Mouse (Mus musculus): ENCODE measurements at regions not wholly inside any gene's neighbourhood (a gene's known extent, or its start where the extent isn't known, plus 50 kb on each side); places are given as distances from the start of the nearest gene placed in this dataset.
A peak's percentile ranks its signal among the peaks of the same experiment; 100 is the strongest.

DNA sequence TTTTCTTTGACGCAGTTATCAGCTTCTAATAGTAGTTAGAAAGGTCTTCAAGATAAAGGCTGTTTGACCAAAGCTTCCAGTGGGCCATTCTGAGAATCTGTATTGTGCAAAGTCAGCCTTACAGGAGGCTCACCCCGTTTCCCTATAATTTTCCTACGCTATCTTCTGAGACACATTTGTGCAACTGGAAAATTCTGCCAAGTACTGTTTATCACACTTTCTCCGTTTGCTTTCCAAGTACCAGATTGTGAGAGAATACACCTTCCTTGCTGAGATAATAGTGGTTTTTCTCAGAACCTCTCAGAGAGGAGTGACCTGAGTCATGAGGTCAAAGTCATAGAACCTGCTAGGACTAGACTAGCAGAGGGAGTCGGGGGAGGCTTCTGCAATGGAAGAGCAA lies 55.2 kb upstream of the Plcl2 start:
- H3K4me2 ChIP-seq (ENCODE audit: low read depth, low read length), result no peak overlapping the region
- H3K27ac ChIP-seq (replicated peaks; ENCODE audit: low read depth, low read length), result no peak overlapping the region
- no peak overlapping the region for H3K9ac ChIP-seq (ENCODE audit: low read depth, low read length)
- DNase-seq (ENCODE audit: low spot score) (no peak), ATAC-seq (ENCODE audit: low read depth) (no peak)
- H3K27me3 ChIP-seq (replicated peaks; ENCODE audit: control insufficient read depth, insufficient read depth, low read length), result no peaks in the 10 kb centered on the region
- H3K4me3 ChIP-seq (ENCODE audit: low read depth, low read length), result no peak overlapping the region
- 87% methylated on average over 5 of the region's 5 CpGs for WGBS
- no peaks in the 10 kb centered on the region for H3K9me3 ChIP-seq (ENCODE audit: control insufficient read depth, low read length)
- no peaks in the 10 kb centered on the region for H3K36me3 ChIP-seq (ENCODE audit: control insufficient read depth, insufficient read depth, low read length)
- no peaks in the 10 kb centered on the region for H3K4me1 ChIP-seq (ENCODE audit: control insufficient read depth, insufficient read depth, low read length)

DNA sequence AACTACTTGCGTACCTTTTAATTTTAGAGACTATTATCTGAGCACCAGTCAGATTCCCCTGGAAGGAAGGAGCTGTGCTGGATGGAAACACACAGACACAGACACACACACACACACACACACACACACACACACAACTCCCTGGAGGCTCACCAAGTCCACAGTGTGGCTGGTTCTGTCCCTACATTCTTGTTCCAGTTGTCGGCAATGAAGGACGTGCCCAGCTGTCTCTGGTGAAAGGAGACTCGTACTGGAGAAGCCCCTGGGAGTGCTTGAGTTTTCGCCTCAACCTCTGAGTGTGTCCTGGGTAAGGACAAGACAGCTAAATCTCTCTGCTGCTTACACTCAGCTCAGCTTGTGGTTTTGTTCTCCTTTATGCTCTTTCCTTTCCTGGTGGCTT lies 54.3 kb upstream of the Plcl2 start:
- H3K27me3 ChIP-seq (replicated peaks; ENCODE audit: control insufficient read depth, insufficient read depth, low read length), result no peaks in the 10 kb centered on the region
- H3K27ac ChIP-seq (replicated peaks; ENCODE audit: low read depth, low read length), result no peak overlapping the region
- 60% methylated on average over 5 of the region's 5 CpGs for WGBS
- no peaks in the 10 kb centered on the region for H3K36me3 ChIP-seq (ENCODE audit: control insufficient read depth, insufficient read depth, low read length)
- H3K4me3 ChIP-seq (ENCODE audit: low read depth, low read length), result no peak overlapping the region
- ATAC-seq (ENCODE audit: low read depth) (no peak; the same call in 1 of the 2 replicates), DNase-seq (ENCODE audit: low spot score) (peak; percentile 15)
- H3K4me2 ChIP-seq (ENCODE audit: low read depth, low read length), result no peak overlapping the region
- H3K9ac ChIP-seq (ENCODE audit: low read depth, low read length), result no peak overlapping the region
- H3K4me1 ChIP-seq (ENCODE audit: control insufficient read depth, insufficient read depth, low read length), result no peaks in the 10 kb centered on the region
- H3K9me3 ChIP-seq (ENCODE audit: control insufficient read depth, low read length), result no peaks in the 10 kb centered on the region

DNA sequence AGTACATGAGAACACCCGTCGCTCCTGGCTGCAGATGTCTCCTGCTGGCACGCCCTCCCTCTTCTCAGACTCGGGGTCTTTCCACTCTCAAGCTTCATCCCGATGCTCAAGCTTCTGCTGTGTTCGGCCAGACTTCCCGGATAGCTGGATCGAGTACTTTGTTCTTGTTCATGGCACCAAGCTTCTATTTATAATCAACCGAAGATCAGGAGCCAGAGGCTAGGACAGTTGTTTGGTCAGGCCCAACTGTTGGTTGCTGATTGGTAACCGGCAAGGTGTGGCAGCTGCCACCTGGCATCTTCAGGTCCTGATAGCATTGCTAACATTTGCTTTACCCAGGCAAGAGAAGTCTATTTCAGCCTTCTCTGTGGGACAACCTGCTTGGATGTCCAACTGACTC lies 53.5 kb upstream of the Plcl2 start:
- WGBS, result 88% methylated on average over 10 of the region's 10 CpGs

DNA sequence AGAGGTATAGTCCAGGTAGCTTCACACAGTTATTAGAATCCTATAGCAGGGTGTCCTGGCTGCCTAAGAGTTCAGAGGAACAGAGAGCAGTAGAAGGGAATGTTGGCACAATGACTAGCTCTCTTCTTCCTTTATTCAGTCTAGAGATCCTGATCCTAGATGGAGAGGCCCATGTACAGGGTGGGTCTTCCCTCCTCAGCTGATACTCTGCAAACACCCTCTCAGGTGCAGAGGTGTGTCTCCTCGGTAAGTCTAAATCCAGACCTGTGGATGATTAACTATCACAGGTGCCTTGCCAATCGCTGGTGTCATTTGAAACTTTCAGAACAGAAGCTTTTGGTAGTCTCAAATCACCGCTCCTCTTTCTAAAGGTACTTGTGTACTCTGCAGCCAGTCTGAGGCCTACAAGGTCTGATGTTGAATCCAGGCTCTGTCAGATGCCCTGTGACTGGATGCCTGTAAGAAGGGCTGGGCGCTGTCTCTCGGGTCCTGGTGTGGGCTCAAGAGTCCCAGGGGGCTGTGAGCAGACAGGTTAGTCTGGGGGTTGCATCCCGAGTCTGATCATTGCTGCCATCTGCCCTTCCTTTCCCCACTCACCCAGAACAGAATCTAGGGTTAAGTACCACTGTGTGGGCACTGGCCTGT lies 52.0 kb upstream of the Plcl2 start:
- H3K9me3 ChIP-seq (ENCODE audit: control insufficient read depth, low read length), result no peaks in the 10 kb centered on the region
- WGBS, result 74% methylated on average over 6 of the region's 6 CpGs
- no peaks in the 10 kb centered on the region for H3K4me1 ChIP-seq (ENCODE audit: control insufficient read depth, insufficient read depth, low read length)
- no peak overlapping the region for H3K9ac ChIP-seq (ENCODE audit: low read depth, low read length)
- H3K27ac ChIP-seq (replicated peaks; ENCODE audit: low read depth, low read length), result no peak overlapping the region
- no peak for ATAC-seq (ENCODE audit: low read depth)
- H3K27me3 ChIP-seq (replicated peaks; ENCODE audit: control insufficient read depth, insufficient read depth, low read length), result no peaks in the 10 kb centered on the region
- no peak overlapping the region for H3K4me2 ChIP-seq (ENCODE audit: low read depth, low read length)
- no peaks in the 10 kb centered on the region for H3K36me3 ChIP-seq (ENCODE audit: control insufficient read depth, insufficient read depth, low read length)
- no peak overlapping the region for H3K4me3 ChIP-seq (ENCODE audit: low read depth, low read length)
- DNase-seq (ENCODE audit: low spot score), result no peak

More for the DNA sequence above, 53.5 kb upstream of the Plcl2 start:
- Histone ChIP-seq H3K27me3 (replicated peaks; ENCODE audit: control insufficient read depth, insufficient read depth, low read length) (no peaks in the 10 kb centered on the region), H3K9ac (ENCODE audit: low read depth, low read length) (no peak overlapping the region), H3K9me3 (ENCODE audit: control insufficient read depth, low read length) (no peaks in the 10 kb centered on the region), H3K27ac (replicated peaks; ENCODE audit: low read depth, low read length) (no peak overlapping the region), H3K4me3 (ENCODE audit: low read depth, low read length) (no peak overlapping the region), H3K4me2 (ENCODE audit: low read depth, low read length) (no peak overlapping the region), H3K36me3 (ENCODE audit: control insufficient read depth, insufficient read depth, low read length) (no peaks in the 10 kb centered on the region), H3K4me1 (ENCODE audit: control insufficient read depth, insufficient read depth, low read length) (no peaks in the 10 kb centered on the region)
- no peak for ATAC-seq (ENCODE audit: low read depth)
- DNase-seq (ENCODE audit: low spot score), result no peak

DNA sequence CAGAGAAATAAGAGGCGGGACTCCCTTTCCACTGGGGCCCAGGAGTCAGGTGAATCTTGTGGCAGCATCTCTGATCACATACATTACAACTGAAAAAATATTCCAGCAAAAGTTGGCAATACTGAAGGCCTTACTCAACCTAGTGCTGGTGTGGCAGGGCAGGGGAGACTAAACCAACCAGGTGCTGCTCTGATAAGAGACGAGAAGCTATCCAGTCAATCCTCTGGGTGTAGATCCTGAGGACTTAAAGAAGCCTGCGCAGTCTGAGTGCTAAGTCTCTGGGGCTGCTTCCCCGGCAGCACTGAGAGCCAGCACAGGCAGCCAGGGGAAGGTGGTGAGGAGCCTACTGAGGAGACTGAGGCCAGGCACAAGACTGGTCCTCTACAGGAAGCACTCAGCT lies 51.0 kb upstream of the Plcl2 start:
- no peak overlapping the region for H3K27ac ChIP-seq (replicated peaks; ENCODE audit: low read depth, low read length)
- H3K36me3 ChIP-seq (ENCODE audit: control insufficient read depth, insufficient read depth, low read length), result no peaks in the 10 kb centered on the region
- no peaks in the 10 kb centered on the region for H3K27me3 ChIP-seq (replicated peaks; ENCODE audit: control insufficient read depth, insufficient read depth, low read length)
- H3K9ac ChIP-seq (ENCODE audit: low read depth, low read length), result no peak overlapping the region
- ATAC-seq (ENCODE audit: low read depth) (no peak), DNase-seq (ENCODE audit: low spot score) (no peak)
- no peak overlapping the region for H3K4me3 ChIP-seq (ENCODE audit: low read depth, low read length)
- WGBS, result 70% methylated on average over 4 of the region's 4 CpGs
- H3K4me1 ChIP-seq (ENCODE audit: control insufficient read depth, insufficient read depth, low read length), result no peaks in the 10 kb centered on the region
- no peak overlapping the region for H3K4me2 ChIP-seq (ENCODE audit: low read depth, low read length)
- H3K9me3 ChIP-seq (ENCODE audit: control insufficient read depth, low read length), result no peaks in the 10 kb centered on the region
